Mouse (Mus musculus) NIH3T3 (cell line): ENCODE results near the gene Carnmt1.

Source experiments
- DNase-seq: peaks from one replicate; pipeline ENCODE4 v3.0.0-alpha.2; 2012; ENCODE audit warnings: low read depth

Gene Carnmt1

DNA sequence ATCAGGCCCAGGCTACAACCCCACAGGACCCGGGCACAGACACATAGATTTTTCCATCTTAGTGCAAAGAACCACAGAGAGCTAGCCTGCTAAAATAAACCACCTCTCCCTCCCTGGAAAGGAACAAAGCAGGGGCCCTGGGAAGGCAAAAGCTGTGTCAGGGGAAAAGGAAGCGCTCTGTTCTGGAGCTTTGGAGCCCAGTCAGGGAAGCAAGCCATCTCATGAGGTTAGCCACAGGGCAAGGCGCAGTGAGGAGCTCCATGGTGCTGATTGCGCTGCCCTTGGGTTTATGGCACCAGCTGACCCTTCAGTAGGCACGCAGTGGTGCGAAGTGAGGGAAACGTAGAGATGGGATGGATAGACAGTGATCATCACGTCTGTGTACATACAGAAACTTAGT is 16.2 kb upstream of the Carnmt1 start:
- no peak for DNase-seq

GRCm38 (mm10) chr19:18654984-18655383 is 15.6 kb upstream of the Carnmt1 start:
- DNase-seq = no peak

DNA sequence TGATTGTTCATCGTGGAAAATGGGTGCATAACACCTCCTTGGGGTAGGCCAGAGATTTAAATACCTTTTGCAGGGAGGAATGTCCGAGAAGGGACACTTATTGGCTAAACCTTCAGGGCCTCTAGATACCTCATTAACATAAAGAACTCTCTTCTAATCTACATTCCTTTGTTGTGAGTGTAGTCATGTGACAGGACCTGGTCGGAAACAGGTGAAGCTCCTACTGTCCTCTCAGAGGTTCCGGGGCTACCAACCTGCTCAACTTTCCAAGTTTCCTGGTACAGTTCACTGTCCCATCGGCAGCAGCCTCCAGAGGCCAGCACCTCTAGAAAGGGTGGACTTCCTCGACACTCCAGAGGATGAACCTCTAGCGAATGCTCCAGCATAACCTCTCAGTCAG is 14.6 kb upstream of the Carnmt1 start:
- no peak for DNase-seq

DNA sequence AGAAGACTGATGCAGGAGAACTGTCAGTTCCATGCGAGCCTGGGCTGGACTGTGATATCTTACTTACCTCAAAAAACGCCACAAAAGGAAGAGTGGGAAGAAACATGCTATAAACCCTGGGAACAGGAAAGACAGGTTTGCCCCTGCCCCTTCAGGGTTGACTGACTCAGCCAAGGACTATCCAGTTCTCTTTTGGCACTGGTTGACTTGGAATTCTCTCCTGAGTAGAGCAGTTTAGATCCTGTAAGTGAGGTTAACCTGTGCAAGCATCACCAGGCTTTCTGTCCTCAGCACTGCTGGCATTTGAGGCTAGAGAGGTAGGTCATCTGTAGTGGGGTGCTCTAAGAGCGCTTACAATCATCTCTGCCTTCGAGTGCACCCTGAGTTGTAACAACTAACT is 12.1 kb upstream of the Carnmt1 start:
- DNase-seq = no peak

DNA sequence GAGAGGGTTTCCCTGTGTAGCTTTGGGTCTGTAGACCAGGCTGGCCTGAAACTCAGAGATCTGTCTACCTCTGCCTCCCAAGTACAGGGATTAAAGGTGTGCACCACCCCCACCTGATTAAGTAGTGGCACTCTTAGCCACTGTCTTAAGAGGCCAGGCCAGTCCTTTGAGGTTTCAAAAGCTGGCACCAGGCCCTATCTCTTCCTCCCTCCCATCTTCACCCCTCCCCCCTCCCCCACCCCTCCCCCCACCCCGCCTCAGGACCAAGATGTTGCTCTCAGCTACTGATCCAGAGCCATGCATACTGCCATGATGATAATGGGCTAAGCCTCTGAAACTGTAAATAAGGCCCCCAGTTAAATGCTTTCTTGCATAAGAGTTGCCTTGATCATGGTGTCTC is 11.2 kb upstream of the Carnmt1 start:
- DNase-seq = no peak

DNA sequence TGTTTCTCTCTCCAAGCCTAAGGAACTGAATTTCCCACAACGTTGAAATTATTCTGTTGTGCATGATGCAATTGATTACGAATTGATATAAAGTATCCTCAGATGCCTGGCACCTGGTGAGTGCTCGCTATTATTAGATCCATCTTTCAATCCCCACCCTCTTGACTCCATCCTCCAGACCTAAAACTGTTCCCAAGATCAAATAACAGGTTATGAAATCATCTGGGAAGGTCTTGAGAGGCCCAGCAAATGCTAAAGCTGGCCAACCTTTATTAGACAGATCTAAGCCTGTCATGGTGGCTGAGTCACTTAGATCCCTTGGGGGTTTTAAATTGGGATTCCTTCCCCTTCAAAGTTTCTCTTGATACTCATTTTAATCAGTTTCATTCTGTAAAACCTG is 10.1 kb upstream of the Carnmt1 start:
- peak; percentile 23 for DNase-seq

GRCm38 (mm10) chr19:18661683-18662082 is 8.9 kb upstream of the Carnmt1 start:
- DNase-seq = peak; percentile 63

DNA sequence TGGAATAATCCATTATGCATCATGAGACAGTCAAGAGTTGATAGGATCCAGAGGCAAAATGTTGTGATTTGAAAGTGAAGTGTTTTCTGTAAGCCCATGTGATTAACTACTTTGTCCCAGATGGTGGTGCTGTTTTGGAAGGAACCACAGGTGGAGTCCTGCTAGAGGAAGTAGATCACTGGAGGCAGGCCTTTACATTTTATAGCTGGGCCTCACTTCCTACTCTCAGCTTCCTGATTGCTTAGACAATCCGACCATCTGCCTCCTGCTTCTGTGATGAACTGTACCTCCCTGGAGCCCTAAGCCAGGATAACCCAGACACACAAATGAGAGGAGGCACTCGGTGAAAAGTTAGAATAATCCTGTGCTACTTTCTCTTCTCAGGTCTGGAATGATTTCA is 6.7 kb upstream of the Carnmt1 start:
- DNase-seq = peak; percentile 21

DNA sequence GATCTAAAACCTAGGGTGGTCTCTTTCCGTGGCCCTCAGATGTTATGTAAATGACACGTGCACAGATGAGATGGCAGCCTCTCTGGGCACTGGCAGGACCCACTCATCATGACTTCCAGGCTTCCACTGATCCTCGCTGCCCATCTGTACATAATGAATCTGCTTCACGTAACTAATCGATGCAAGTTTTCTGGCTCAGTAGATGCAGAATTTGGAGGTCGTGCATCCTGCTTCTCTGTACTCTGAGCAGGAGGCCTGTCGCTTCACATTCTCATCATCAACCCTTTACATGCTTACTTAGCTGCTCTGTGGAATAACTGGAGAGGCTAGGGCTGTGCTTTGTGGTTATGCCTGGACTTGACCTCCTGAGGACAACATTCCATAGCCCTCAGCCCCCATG is 3.6 kb upstream of the Carnmt1 start:
- no peak for DNase-seq

- no peak for DNase-seq
Observed at GRCm38 (mm10) chr19:18669551-18669950, 1.0 kb upstream of the Carnmt1 start.

DNA sequence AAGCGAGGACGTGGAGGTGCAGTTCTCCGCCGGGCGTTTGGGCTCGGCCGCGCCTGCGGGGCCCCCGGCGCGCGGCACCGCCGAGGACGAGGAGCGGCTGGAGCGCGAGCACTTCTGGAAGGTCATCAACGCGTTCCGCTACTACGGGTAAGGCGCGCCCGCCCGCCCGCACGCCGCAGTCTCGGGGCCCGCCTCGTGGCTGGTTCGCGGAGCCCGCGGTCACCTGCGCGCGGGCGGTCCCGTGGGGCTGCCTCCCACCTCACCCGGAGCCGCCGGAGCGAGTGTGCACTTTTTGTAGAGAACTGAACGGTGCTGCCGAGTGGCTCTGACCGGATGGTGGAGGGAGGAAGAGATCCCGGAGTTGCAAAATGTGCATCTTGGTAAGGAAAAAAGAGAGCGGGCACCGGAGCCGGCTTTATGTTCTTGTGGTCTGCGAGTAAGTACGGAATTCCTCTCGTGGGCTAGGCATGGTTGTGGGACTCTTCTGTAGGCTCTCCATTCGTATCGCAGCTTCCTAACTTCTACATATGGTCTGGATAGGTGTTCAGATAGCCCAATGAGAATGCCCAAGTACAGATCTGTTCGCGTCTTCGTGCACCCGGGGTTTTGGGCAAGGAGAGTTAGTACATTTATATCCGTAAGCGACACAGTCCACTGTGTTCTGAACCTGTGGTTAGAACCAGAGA is 635 bp downstream of the Carnmt1 start:
- DNase-seq = peak; percentile 64

DNA sequence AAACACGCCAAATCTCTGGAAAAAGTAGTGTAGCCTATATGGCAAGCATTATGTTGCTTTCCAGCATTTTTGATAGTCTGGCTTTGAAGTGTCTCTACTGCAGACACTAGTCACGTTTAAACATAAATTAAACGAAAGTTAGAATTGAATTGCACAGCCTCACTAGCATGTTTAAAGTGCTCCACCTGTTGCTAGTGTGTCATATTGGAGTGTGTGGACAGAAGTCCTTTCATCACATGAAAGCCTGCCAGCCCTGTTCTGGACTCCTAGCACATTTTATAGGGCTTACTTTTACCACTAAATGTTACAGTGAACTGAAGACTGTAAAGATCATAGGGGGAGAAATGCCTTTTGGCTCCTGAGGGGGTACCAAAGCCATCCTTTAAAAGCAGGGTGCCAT is 1.9 kb downstream of the Carnmt1 start:
- no peak for DNase-seq

DNA sequence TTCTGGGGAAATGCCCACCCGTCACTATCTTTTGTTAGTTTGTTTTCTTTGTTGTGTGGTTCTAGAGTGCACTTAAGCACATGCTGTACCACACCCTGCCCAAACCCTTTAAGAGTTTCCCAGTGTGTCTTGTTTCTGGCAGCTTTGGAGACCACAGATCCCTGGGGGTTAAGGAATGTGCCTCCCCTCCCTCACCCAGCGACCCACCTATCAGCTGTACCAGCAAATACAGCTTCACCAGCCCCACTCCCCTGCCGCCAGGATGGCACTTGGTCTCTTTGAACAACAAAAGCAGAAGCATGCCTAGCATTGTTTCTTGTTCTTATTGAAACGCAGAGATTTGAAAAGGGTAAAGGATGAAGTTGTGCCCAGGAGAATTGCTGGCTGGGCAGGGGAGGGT is 2.6 kb downstream of the Carnmt1 start:
- DNase-seq = no peak

DNA sequence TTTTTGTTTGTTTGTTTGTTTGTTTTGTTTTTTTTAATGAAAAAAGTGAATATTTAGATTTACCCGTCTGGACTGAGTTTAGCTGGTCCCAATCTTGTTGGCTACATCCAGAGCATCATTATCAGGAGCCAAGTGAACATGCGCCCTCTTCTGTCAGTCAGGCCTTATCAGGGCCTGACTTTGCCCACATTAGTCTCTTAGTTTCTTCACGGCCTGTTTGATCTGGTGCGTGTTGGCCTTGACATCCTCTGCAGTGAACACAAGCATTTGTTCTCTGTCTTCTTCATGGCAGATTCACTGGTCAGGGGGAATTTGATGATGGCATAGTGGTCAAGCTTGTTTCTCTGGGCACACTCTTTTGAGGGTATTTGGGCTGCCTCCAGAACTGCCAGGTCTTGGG is 11.6 kb downstream of the Carnmt1 start:
- DNase-seq = no peak

DNA sequence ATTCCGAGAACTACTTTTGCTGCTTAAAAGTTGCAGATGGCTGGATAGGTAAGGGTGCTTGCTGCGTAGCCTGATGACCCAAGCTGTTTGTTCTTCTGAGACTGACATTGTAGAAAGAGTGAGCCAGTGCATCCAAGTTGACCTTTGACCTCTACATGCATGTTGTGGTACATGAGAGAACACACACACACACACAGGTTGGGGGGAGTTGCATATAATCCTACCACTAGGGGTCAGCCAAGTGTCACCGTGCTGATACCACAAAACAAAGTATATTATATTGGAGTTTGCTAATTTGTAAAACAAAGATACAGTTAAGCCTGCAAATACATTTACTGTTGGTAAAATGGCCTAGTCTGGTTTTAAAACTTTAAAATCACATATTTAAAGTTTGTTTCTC is 17.0 kb downstream of the Carnmt1 start:
- DNase-seq = peak; percentile 81

- DNase-seq = no peak
Observed at GRCm38 (mm10) chr19:18692176-18692575, 21.6 kb downstream of the Carnmt1 start.

- DNase-seq = no peak
Observed at GRCm38 (mm10) chr19:18692768-18693167, 22.2 kb downstream of the Carnmt1 start.

DNA sequence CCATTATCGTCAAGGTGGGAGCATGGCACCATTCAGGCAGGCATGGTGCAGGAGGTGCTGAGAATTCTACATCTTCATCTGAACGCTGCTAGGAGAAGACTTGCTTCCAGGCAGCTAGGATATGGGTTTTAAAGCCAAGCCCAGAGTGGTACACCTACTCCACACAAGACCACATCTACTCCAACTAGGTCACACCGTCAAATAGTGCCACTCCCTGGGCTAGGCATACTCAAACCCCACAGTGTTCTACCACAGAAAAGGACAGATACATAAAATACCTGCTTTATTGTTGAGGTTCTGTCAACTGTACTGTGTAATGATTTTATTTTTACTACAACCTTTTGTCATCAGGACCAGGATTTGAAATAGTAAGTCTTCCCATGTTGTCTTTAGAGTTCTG is 24.6 kb downstream of the Carnmt1 start:
- DNase-seq = no peak

DNA sequence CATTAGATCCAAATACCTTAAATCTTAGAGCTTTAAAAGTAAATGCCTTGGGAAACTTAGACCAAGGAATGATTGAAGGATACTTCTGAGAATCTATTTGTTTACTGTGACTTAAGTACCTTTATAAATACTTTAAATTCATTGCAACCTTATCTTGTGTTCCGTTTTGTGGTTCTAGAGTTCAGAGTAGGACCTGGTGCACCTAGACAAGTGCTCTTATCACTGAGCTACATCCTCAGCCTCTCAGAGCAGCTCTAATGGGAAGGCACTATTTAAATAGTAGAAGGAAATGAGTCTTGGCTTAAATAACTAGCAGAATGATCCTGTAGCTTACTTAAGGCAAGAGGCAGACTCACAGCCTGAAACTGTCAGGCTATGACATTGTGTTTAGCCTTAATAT is 25.0 kb downstream of the Carnmt1 start:
- DNase-seq = no peak

GRCm38 (mm10) chr19:18708101-18708500 is 37.5 kb downstream of the Carnmt1 start:
- DNase-seq = no peak

DNA sequence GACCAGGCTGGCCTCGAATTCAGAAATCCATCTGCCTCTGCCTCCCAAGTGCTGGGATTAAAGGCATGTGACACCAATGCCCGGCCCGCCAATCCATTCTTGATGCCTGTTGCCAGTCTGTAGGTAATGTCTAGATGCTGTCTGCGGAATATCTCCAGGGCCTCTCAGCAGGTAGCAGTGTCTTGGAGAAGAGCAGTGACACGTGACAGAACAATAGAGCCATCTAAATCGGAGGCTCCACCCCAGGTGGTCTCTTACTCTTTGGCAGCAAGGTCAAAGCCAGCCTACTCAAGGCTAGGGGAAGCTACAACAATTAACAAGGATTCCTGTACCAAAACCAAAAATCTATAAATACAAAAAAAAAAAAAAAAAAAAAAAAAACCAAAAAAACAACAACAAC is 40.3 kb downstream of the Carnmt1 start:
- DNase-seq = no peak

DNA sequence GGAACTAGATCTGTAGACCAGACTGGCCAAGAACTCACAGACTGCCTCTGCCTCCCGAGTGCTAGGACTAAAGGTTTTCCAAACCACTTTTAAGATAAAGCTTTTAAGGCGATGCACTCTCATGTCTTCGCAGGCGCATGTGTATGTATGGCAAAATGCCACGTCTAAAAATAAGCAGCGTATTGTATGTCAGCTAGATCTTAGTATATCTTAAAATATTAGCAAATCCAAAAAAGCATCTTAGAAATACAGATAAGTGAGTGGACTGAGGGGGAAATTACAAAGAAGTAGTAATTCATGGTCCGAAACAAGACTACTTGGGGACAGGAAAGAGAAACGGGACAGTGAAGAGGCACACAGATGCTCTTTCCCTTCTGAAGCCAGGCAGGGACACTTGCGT is 41.0 kb downstream of the Carnmt1 start:
- no peak for DNase-seq

DNA sequence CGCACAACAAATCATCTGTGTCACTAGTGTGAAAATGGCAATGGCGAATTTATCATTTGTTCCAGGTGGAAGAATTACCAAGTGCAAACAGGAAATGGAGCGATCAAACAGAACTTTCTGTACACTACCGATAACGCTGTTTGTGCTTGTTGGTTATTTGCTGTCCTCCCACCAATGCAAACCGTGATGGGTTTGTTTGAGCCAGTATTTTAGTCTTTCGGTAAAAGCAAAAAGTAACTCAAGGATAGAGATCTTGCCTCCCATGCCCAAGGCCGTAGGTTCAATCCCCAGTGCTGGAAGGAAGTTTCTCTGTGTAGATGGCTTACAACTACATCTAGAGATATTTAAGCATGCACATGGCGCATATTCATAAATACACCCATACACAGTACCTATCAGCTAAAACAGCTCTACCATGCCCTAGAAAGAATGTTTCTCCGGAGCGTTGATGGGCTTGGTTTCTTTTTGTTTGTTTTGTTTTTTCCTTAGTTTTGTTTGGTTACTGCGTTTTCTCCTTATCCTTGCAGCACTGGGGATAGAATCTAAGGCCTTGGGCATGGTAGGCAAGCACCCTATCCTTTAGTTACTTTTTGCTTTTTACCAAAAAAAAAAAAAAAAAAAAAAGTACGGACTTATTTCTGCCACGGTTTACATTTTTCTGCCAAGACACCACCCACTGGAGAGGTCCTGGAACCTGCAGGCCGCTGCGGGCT is 41.7 kb downstream of the Carnmt1 start:
- DNase-seq = no peak

- DNase-seq = peak; percentile 100
Observed at GRCm38 (mm10) chr19:18712866-18713300, 42.3 kb downstream of the Carnmt1 start, which contains the start of gene D030056L22Rik. Gene D030056L22Rik (plus strand): TSS chr19:18713193.
